Mouse (Mus musculus): ENCODE measurements around the gene Stard5. TPM values are rescaled to one million over a fixed set of nuclear protein-coding genes. Genes with fewer than 3 reads are reported as not detected.

The Stard5 gene
- total and polyA plus RNA-seq, 3 experiments: 0.57 to 8.7 (median 3.6) TPM

DNA sequence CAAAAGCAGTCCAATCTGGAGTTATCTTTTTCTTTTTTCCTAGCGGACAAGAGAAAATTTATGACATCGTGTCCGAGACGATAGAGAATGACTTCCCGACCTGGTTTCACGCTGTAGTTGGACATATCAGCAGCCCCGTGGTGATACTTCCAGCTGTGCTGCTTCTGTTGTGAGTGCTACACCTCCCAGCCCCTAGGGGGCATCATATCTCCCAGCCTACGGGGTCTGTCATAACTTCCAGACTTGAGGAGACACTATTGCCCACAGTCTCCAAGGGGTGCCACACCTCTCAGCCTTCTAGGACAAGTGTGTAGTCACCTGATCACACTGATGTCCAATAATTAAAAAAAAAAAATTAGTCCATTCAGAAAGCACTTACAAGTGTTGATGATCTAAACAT is 15.9 kb upstream of the Stard5 start:
- H3K27me3 ChIP-seq (ENCODE audit: insufficient read depth, low read length): peaks cover 6% of the 10 kb centered on the region; the same call in 1 of the 2 replicates
- TF ChIP-seq GATA1 (IDR thresholded peaks at IDR 0.05; ENCODE audit: borderline replicate concordance, low read length) (no peak), CTCF (IDR thresholded peaks at IDR 0.05; ENCODE audit: low read depth, low read length) (no peak), POLR2AphosphoS5 (IDR thresholded peaks at IDR 0.05; ENCODE audit: insufficient replicate concordance, low read depth, low read length) (no peak), TAL1 (conservative IDR thresholded peaks at IDR 0.05; ENCODE audit: low read depth, low read length) (no peak), GATA2 (IDR thresholded peaks at IDR 0.05; ENCODE audit: borderline replicate concordance, low read depth, low read length) (no peak)
- H3K9me3 ChIP-seq (replicated peaks): no peaks in the 10 kb centered on the region
- no peaks in the 10 kb centered on the region for H3K4me1 ChIP-seq (ENCODE audit: insufficient read depth, low read depth, low read length)
- H3K36me3 ChIP-seq (replicated peaks): no peaks in the 10 kb centered on the region
- ATAC-seq (ENCODE audit: extremely low read depth, insufficient number of reproducible peaks, low FRiP score, poor library complexity, severe bottlenecking): no peak
- DNase-seq (ENCODE audit: low spot score): no peak
- H3K4me3 ChIP-seq (ENCODE audit: low read depth, low read length): no peak overlapping the region

DNA sequence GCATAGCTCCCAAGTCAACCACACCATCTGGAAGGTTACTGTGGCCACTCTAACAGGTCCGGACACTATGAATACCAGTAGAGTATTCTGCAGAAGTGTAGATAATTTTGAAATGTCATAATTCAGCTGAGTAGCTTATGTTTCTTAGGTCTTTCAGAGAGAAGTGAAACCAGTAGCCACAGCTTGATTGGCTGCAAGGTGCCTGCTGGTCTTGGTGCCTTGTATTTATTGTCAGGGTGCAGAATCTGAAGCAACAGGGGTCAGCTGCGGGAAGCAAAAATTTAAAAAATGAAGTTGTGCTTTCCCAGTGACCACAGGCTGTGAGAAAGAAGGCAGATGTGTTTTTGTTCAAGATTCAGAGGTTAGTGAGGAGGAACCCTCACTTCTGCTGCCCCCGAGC is 15.5 kb upstream of the Stard5 start:
- TF ChIP-seq GATA1 (IDR thresholded peaks at IDR 0.05; ENCODE audit: borderline replicate concordance, low read length) (no peak), TAL1 (conservative IDR thresholded peaks at IDR 0.05; ENCODE audit: low read depth, low read length) (no peak), GATA2 (IDR thresholded peaks at IDR 0.05; ENCODE audit: borderline replicate concordance, low read depth, low read length) (no peak), CTCF (IDR thresholded peaks at IDR 0.05; ENCODE audit: low read depth, low read length) (no peak), POLR2AphosphoS5 (IDR thresholded peaks at IDR 0.05; ENCODE audit: insufficient replicate concordance, low read depth, low read length) (no peak)
- Histone ChIP-seq H3K4me1 (ENCODE audit: insufficient read depth, low read depth, low read length) (no peaks in the 10 kb centered on the region), H3K9me3 (replicated peaks) (no peaks in the 10 kb centered on the region), H3K4me3 (ENCODE audit: low read depth, low read length) (no peak overlapping the region), H3K27me3 (ENCODE audit: insufficient read depth, low read length) (peaks cover 6% of the 10 kb centered on the region; the same call in 1 of the 2 replicates), H3K36me3 (replicated peaks) (no peaks in the 10 kb centered on the region)
- DNase-seq (ENCODE audit: low spot score) (no peak), ATAC-seq (ENCODE audit: extremely low read depth, insufficient number of reproducible peaks, low FRiP score, poor library complexity, severe bottlenecking) (no peak)

DNA sequence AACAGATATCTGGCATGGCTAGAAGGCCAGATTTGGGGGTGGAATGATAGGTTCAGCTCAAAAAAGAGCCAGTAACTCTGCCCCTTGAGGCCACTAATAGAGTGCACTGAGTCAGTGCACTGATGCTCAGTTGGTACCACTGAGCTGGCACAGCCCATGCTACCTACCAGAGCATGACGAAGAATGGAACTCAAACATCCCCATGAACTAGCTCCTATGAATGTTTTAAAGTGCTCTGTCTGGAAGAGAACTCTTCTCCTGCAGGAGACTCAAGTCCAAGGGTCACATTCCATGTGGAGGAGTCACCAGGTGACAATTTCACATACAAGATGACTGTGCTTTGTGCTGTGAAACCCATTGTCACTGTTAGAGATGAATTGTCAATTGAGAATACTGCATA is 13.1 kb upstream of the Stard5 start:
- no peak for DNase-seq (ENCODE audit: low spot score)
- Histone ChIP-seq H3K4me3 (ENCODE audit: low read depth, low read length) (no peak overlapping the region), H3K9me3 (replicated peaks) (no peaks in the 10 kb centered on the region), H3K27me3 (ENCODE audit: insufficient read depth, low read length) (peaks cover 2% of the 10 kb centered on the region), H3K4me1 (ENCODE audit: insufficient read depth, low read depth, low read length) (no peaks in the 10 kb centered on the region), H3K36me3 (replicated peaks) (no peaks in the 10 kb centered on the region)
- ATAC-seq (ENCODE audit: extremely low read depth, insufficient number of reproducible peaks, low FRiP score, poor library complexity, severe bottlenecking): no peak
- no peak for TF ChIP-seq GATA2 (IDR thresholded peaks at IDR 0.05; ENCODE audit: borderline replicate concordance, low read depth, low read length)
- no peak for TF ChIP-seq POLR2AphosphoS5 (IDR thresholded peaks at IDR 0.05; ENCODE audit: insufficient replicate concordance, low read depth, low read length)

DNA sequence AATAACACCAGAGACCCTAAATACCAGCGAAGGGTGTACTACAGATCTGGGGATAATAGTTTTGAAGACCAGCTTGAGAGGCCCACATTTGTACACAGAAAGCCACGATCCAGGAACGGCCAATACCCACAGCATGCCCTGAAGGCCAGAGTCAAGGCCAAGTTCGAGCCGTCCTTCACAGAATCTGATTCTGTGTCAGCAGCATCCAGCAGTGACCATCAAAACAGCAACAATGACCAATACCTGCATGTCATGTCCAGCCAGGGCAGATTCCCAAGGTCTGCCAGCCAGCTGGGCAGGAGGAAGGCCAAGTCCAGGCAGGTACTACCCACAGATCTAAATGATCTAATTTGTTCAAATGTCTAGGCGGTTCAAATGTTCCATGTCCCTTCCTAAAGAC is 9.2 kb upstream of the Stard5 start:
- H3K4me3 ChIP-seq (ENCODE audit: low read depth, low read length): no peak overlapping the region
- no peaks in the 10 kb centered on the region for H3K9me3 ChIP-seq (replicated peaks)
- no peak for TF ChIP-seq GATA2 (IDR thresholded peaks at IDR 0.05; ENCODE audit: borderline replicate concordance, low read depth, low read length)
- TF ChIP-seq GATA1 (IDR thresholded peaks at IDR 0.05; ENCODE audit: borderline replicate concordance, low read length): no peak
- TF ChIP-seq CTCF (IDR thresholded peaks at IDR 0.05; ENCODE audit: low read depth, low read length): no peak
- TF ChIP-seq TAL1 (conservative IDR thresholded peaks at IDR 0.05; ENCODE audit: low read depth, low read length): no peak
- no peak for TF ChIP-seq POLR2AphosphoS5 (IDR thresholded peaks at IDR 0.05; ENCODE audit: insufficient replicate concordance, low read depth, low read length)
- peaks cover 2% of the 10 kb centered on the region for H3K27me3 ChIP-seq (ENCODE audit: insufficient read depth, low read length)
- DNase-seq (ENCODE audit: low spot score) (no peak), ATAC-seq (ENCODE audit: extremely low read depth, insufficient number of reproducible peaks, low FRiP score, poor library complexity, severe bottlenecking) (no peak)
- H3K36me3 ChIP-seq (replicated peaks): no peaks in the 10 kb centered on the region
- no peaks in the 10 kb centered on the region for H3K4me1 ChIP-seq (ENCODE audit: insufficient read depth, low read depth, low read length)

DNA sequence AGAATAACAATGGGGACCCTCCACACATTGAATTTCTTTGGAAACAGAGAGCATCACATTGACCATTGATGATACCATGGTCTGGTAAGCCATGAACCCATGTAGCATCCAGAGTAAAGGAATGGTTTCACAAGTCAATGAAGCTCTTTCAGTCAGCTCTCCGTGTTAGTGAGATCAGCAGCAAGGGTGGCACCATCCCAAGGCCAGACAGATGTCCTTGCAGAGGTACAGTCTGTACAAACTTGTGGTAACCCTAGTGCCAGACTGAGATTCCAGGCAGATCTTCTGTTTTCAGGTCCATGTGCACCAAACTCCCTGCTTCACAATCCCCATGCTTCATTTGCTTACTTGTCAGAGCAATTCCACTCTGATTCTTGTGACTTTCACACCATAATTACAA is 7.7 kb upstream of the Stard5 start:
- Histone ChIP-seq H3K9me3 (replicated peaks) (no peaks in the 10 kb centered on the region), H3K4me1 (ENCODE audit: insufficient read depth, low read depth, low read length) (no peaks in the 10 kb centered on the region), H3K27me3 (ENCODE audit: insufficient read depth, low read length) (peaks cover 2% of the 10 kb centered on the region), H3K36me3 (replicated peaks) (no peaks in the 10 kb centered on the region), H3K4me3 (ENCODE audit: low read depth, low read length) (no peak overlapping the region)
- DNase-seq (ENCODE audit: low spot score): no peak
- TF ChIP-seq CTCF (IDR thresholded peaks at IDR 0.05; ENCODE audit: low read depth, low read length): no peak
- no peak for TF ChIP-seq GATA2 (IDR thresholded peaks at IDR 0.05; ENCODE audit: borderline replicate concordance, low read depth, low read length)
- no peak for TF ChIP-seq GATA1 (IDR thresholded peaks at IDR 0.05; ENCODE audit: borderline replicate concordance, low read length)
- TF ChIP-seq POLR2AphosphoS5 (IDR thresholded peaks at IDR 0.05; ENCODE audit: insufficient replicate concordance, low read depth, low read length): no peak
- no peak for TF ChIP-seq TAL1 (conservative IDR thresholded peaks at IDR 0.05; ENCODE audit: low read depth, low read length)
- ATAC-seq (ENCODE audit: extremely low read depth, insufficient number of reproducible peaks, low FRiP score, poor library complexity, severe bottlenecking): no peak

DNA sequence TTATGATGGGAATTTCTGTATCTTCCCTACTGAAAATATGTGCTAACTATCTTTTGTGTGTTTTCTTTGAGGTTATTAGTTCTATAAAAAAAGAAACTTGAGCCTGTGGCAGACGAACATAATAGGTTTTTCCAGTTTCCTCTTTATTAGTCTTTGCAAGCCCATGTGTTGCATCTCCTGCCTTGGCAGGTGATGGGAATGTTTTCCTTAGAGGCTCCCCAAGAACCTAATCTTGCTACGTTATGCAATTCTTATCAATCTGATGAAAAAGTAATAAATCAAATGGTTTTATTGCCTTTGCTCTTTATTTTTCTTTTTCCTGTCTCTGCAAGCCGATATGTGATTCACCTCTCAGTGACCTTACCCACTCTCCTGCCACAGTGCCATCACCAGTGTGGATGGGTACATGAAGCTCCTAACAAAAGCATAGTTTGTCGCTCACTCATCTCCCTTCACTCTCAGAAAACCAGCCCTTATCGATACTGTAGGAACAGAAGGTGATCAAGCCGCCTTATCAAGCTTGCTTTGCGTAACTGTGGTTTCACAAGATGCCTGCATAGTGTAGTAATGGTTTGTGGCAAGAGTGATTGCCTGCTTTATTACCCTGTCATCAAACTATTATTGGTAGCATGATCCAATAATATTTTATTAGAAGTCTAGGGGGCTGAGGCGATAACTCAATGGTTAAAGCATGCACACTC is 5.1 kb upstream of the Stard5 start:
- no peak for ATAC-seq (ENCODE audit: extremely low read depth, insufficient number of reproducible peaks, low FRiP score, poor library complexity, severe bottlenecking)
- TF ChIP-seq TAL1 (conservative IDR thresholded peaks at IDR 0.05; ENCODE audit: low read depth, low read length): no peak
- TF ChIP-seq GATA1 (IDR thresholded peaks at IDR 0.05; ENCODE audit: borderline replicate concordance, low read length): no peak
- TF ChIP-seq POLR2AphosphoS5 (IDR thresholded peaks at IDR 0.05; ENCODE audit: insufficient replicate concordance, low read depth, low read length): no peak
- no peak for TF ChIP-seq GATA2 (IDR thresholded peaks at IDR 0.05; ENCODE audit: borderline replicate concordance, low read depth, low read length)
- TF ChIP-seq CTCF (IDR thresholded peaks at IDR 0.05; ENCODE audit: low read depth, low read length): no peak
- H3K36me3 ChIP-seq (replicated peaks): no peaks in the 10 kb centered on the region
- DNase-seq (ENCODE audit: low spot score): no peak
- H3K9me3 ChIP-seq (replicated peaks): no peaks in the 10 kb centered on the region
- H3K27me3 ChIP-seq (ENCODE audit: insufficient read depth, low read length): peaks cover 2% of the 10 kb centered on the region; the same call in 1 of the 2 replicates
- no peak overlapping the region for H3K4me3 ChIP-seq (ENCODE audit: low read depth, low read length)
- peaks cover 8% of the 10 kb centered on the region for H3K4me1 ChIP-seq (ENCODE audit: insufficient read depth, low read depth, low read length)
